Mouse (Mus musculus) brain, adult 2 months (tissue): ENCODE measurements around the gene Gm5134.
A peak's percentile ranks its signal among the peaks of the same experiment; 100 is the strongest.

Experiments
- DNase-seq: peaks from one replicate; pipeline ENCODE4 v3.0.0; 2011; ENCODE audit warnings: low read depth, low spot score

Gene Gm5134

GRCm38 (mm10) chr10:75939481-75940234, 14.7 kb upstream of the Gm5134 start:
- peak; percentile 76 for DNase-seq

GRCm38 (mm10) chr10:75940520-75940919, 13.8 kb upstream of the Gm5134 start, which contains the start of gene Gm867:
Gene Gm867, minus strand, starts transcription at chr10:75940672.
- no peak for DNase-seq

- no peak for DNase-seq
Observed at GRCm38 (mm10) chr10:75941042-75941824, 13.1 kb upstream of the Gm5134 start.

GRCm38 (mm10) chr10:75942736-75943477, 11.4 kb upstream of the Gm5134 start, which contains the start of gene Vpreb3:
Gene Vpreb3, plus strand, starts transcription at chr10:75943057.
- no peak for DNase-seq

GRCm38 (mm10) chr10:75944066-75944772, 10.1 kb upstream of the Gm5134 start:
- DNase-seq = peak; percentile 78

GRCm38 (mm10) chr10:75945213-75945612, 9.1 kb upstream of the Gm5134 start:
- no peak for DNase-seq

GRCm38 (mm10) chr10:75945896-75946295, 8.4 kb upstream of the Gm5134 start:
- no peak for DNase-seq

- no peak for DNase-seq
Observed at GRCm38 (mm10) chr10:75948079-75948478, 6.2 kb upstream of the Gm5134 start.

- DNase-seq = no peak
Observed at GRCm38 (mm10) chr10:75949053-75950045, 5.0 kb upstream of the Gm5134 start.

- DNase-seq = peak; percentile 46
Observed at GRCm38 (mm10) chr10:75950791-75951210, 3.5 kb upstream of the Gm5134 start.

- DNase-seq = peak; percentile 67
Observed at GRCm38 (mm10) chr10:75951424-75952050, 2.8 kb upstream of the Gm5134 start.

- DNase-seq = no peak
Observed at GRCm38 (mm10) chr10:75973846-75974245, 19.5 kb downstream of the Gm5134 start.

- DNase-seq = peak; percentile 48
Observed at GRCm38 (mm10) chr10:75975216-75975615, 20.9 kb downstream of the Gm5134 start.

- no peak for DNase-seq
Observed at GRCm38 (mm10) chr10:75978119-75978834, 24.0 kb downstream of the Gm5134 start.

- no peak for DNase-seq
Observed at GRCm38 (mm10) chr10:75978835-75979157, 24.5 kb downstream of the Gm5134 start.

- peak; percentile 41 for DNase-seq
Observed at GRCm38 (mm10) chr10:75979432-75979831, 25.1 kb downstream of the Gm5134 start.

- DNase-seq = no peak
Observed at GRCm38 (mm10) chr10:75990430-75991042, 36.2 kb downstream of the Gm5134 start.

- no peak for DNase-seq
Observed at GRCm38 (mm10) chr10:75993616-75994240, 39.4 kb downstream of the Gm5134 start.
